Comparison of ENCODE assay signal across 15 mouse cellular contexts in genomic region chr11:55453640-55454039, GRCm38 (mm10). TPM values are rescaled to one million over a fixed set of nuclear protein-coding genes. Genes with fewer than 3 reads are reported as not detected.
DNase-seq lines count a peak whose midpoint lies in the region; ATAC-seq and TF ChIP-seq lines count a peak whose summit lies in the region.
"Had no signal": no experiment of that assay in that cellular context is flagged by ENCODE, and none has a peak within 500 bp of the region (broad histone marks: within the 10 kb centered on the region; RNA-seq: fewer than 3 reads in every experiment).

No protein-coding gene starts in this region.

- H3K27me3 ChIP-seq in intestine, embryonic 16.5 days (replicated peaks; ENCODE audit: control insufficient read depth, insufficient read depth, low read length): no peaks in the 10 kb centered on the region
- H3K27me3 ChIP-seq in intestine, postnatal 0 days (replicated peaks; ENCODE audit: control insufficient read depth, insufficient read depth, low read length): no peaks in the 10 kb centered on the region
- no peaks in the 10 kb centered on the region for H3K27me3 ChIP-seq in limb, embryonic 10.5 days (ENCODE audit: low read depth, poor library complexity, severe bottlenecking)
- H3K27me3 ChIP-seq: heart, embryonic 13.5 days; limb, embryonic 13.5 days; lung, embryonic 15.5 days had no signal

- H3K4me3 ChIP-seq in intestine, embryonic 16.5 days (ENCODE audit: low read length): no peak overlapping the region
- H3K4me3 ChIP-seq in intestine, postnatal 0 days (ENCODE audit: low read depth, low read length): no peak overlapping the region
- H3K4me3 ChIP-seq in limb, embryonic 10.5 days: no peak overlapping the region
- H3K4me3 ChIP-seq: heart, embryonic 13.5 days; limb, embryonic 13.5 days; lung, embryonic 15.5 days had no signal

- H3K27ac ChIP-seq in intestine, embryonic 16.5 days (ENCODE audit: low read length): 0 out of 2 replicates have a peak overlapping the region, but pooled peaks have one; percentile 25
- H3K27ac ChIP-seq in intestine, postnatal 0 days (ENCODE audit: low read depth, low read length): no peak overlapping the region
- no peak overlapping the region for H3K27ac ChIP-seq in limb, embryonic 10.5 days
- H3K27ac ChIP-seq: heart, embryonic 13.5 days; hindbrain, postnatal 0 days; limb, embryonic 13.5 days; lung, embryonic 15.5 days had no signal

- H3K36me3 ChIP-seq in intestine, embryonic 16.5 days (ENCODE audit: control insufficient read depth, insufficient read depth, low read length): no peaks in the 10 kb centered on the region; the same call in 1 of the 2 replicates
- peaks cover 41% of the 10 kb centered on the region for H3K36me3 ChIP-seq in intestine, postnatal 0 days (ENCODE audit: control insufficient read depth, insufficient read depth)
- peaks cover 45% of the 10 kb centered on the region for H3K36me3 ChIP-seq in limb, embryonic 10.5 days

- no peak for TF ChIP-seq CTCF in intestine, postnatal 0 days (IDR thresholded peaks at IDR 0.05; ENCODE audit: low read depth)

- peak; percentile 51 for DNase-seq in lung, postnatal 36 days
- no peak for DNase-seq in lung, postnatal 4 days
- peak; percentile 66 for DNase-seq in heart, adult 8-10 months (ENCODE audit: low spot score)
- DNase-seq in right cerebral cortex, postnatal 14 days: no peak
- no peak for DNase-seq in limb, embryonic 10.5 days (ENCODE audit: low spot score)
- DNase-seq: layer of hippocampus, adult 9-11 months; right cerebral cortex, postnatal 4 days; thymus, adult 18-20 months had no signal

- no peak overlapping the region for H3K9ac ChIP-seq in intestine, embryonic 16.5 days (ENCODE audit: low read depth, low read length)
- no peak overlapping the region for H3K9ac ChIP-seq in intestine, postnatal 0 days (ENCODE audit: low read depth, low read length)
- H3K9ac ChIP-seq: heart, embryonic 13.5 days; limb, embryonic 13.5 days; lung, embryonic 15.5 days had no signal

- WGBS in intestine, embryonic 16.5 days: 86% methylated on average over 4 of the region's 4 CpGs
- 88% methylated on average over 4 of the region's 4 CpGs for WGBS in intestine, postnatal 0 days
- WGBS in limb, embryonic 10.5 days: 93% methylated on average over 4 of the region's 4 CpGs

- no peak for ATAC-seq in intestine, embryonic 16.5 days
- no peak for ATAC-seq in intestine, postnatal 0 days
- peak; percentile 41 for ATAC-seq in monocyte, adult 5-6 weeks (replicated peaks; ENCODE audit: insufficient number of reproducible peaks, low FRiP score, low TSS enrichment, poor library complexity, severe bottlenecking)
- ATAC-seq: hindbrain, postnatal 0 days had no signal

- no peaks in the 10 kb centered on the region for H3K9me3 ChIP-seq in intestine, embryonic 16.5 days (ENCODE audit: control insufficient read depth, low read length)
- H3K9me3 ChIP-seq in intestine, postnatal 0 days (ENCODE audit: control insufficient read depth): no peaks in the 10 kb centered on the region
- H3K9me3 ChIP-seq in limb, embryonic 10.5 days (replicated peaks): no peaks in the 10 kb centered on the region
- H3K9me3 ChIP-seq: heart, embryonic 13.5 days; limb, embryonic 13.5 days; lung, embryonic 15.5 days had no signal

- H3K4me1 ChIP-seq in intestine, embryonic 16.5 days (ENCODE audit: control insufficient read depth, insufficient read depth, low read length): peaks cover 7% of the 10 kb centered on the region; the same call in 1 of the 2 replicates
- H3K4me1 ChIP-seq in intestine, postnatal 0 days (replicated peaks; ENCODE audit: control insufficient read depth, insufficient read depth, low read length): peaks cover 4% of the 10 kb centered on the region; the same call in 1 of the 2 replicates
- no peaks in the 10 kb centered on the region; the same call in 1 of the 2 replicates for H3K4me1 ChIP-seq in limb, embryonic 10.5 days

- no peak overlapping the region for H3K4me2 ChIP-seq in intestine, embryonic 16.5 days (ENCODE audit: low read depth, low read length)
- no peak overlapping the region for H3K4me2 ChIP-seq in intestine, postnatal 0 days (replicated peaks; ENCODE audit: low read depth)
- H3K4me2 ChIP-seq: heart, embryonic 13.5 days; limb, embryonic 13.5 days; lung, embryonic 15.5 days had no signal

RNA-seq across cellular contexts. Expression of gene Atox1, which starts 7.4 kb away (rescaled TPM):
- polyA plus RNA-seq in intestine, embryonic 16.5 days (2015; fragmentation: Nextera tagmentation; extraction: Ambion mirVana): 408 and 413 TPM in 2 replicates
- polyA plus RNA-seq in intestine, postnatal 0 days (2015; fragmentation: Nextera tagmentation; extraction: Ambion mirVana): 637 and 641 TPM in 2 replicates
- total RNA-seq in heart, adult 8-10 months (2022): 100 to 1,000 TPM in 3 of 4 experiments, 10 to 100 TPM in 1; 94.6 to 115 (median 104) TPM
- total RNA-seq in monocyte, adult 5-6 weeks (2017): 91.4 to 104 TPM (median 99.3 TPM) in 3 replicates
- 224 and 237 TPM in 2 replicates for polyA plus RNA-seq in limb, embryonic 10.5 days (2016; fragmentation: Nextera tagmentation; extraction: Ambion mirVana)

RNA-seq across cellular contexts. Expression of gene G3bp1, which starts 15.8 kb away (rescaled TPM):
- polyA plus RNA-seq in intestine, embryonic 16.5 days (2015; fragmentation: Nextera tagmentation; extraction: Ambion mirVana): 137 and 153 TPM in 2 replicates
- 41.0 and 43.6 TPM in 2 replicates for polyA plus RNA-seq in intestine, postnatal 0 days (2015; fragmentation: Nextera tagmentation; extraction: Ambion mirVana)
- total RNA-seq in heart, adult 8-10 months (2022): 10 to 100 TPM; 39.4 to 45.2 (median 42.4) TPM
- total RNA-seq in monocyte, adult 5-6 weeks (2017): 54.8 to 59.5 TPM (median 56.4 TPM) in 3 replicates
- 267 and 279 TPM in 2 replicates for polyA plus RNA-seq in limb, embryonic 10.5 days (2016; fragmentation: Nextera tagmentation; extraction: Ambion mirVana)

RNA-seq across cellular contexts. Expression of gene Sparc, which starts 30.7 kb away (rescaled TPM):
- 1,500 and 1,563 TPM in 2 replicates for polyA plus RNA-seq in intestine, embryonic 16.5 days (2015; fragmentation: Nextera tagmentation; extraction: Ambion mirVana)
- polyA plus RNA-seq in intestine, postnatal 0 days (2015; fragmentation: Nextera tagmentation; extraction: Ambion mirVana): 931 and 943 TPM in 2 replicates
- 100 to 1,000 TPM; 202 to 357 (median 299) TPM for total RNA-seq in heart, adult 8-10 months (2022)
- total RNA-seq in monocyte, adult 5-6 weeks (2017): not detected in 3 replicates
- 183 and 211 TPM in 2 replicates for polyA plus RNA-seq in limb, embryonic 10.5 days (2016; fragmentation: Nextera tagmentation; extraction: Ambion mirVana)

Comparison
In these comparisons a context has a peak if more than half of its experiments do, and no peak if none do; other contexts are left out.
1. DNase-seq: peak in lung, postnatal 36 days (single experiment) and heart, adult 8-10 months (single experiment); none in lung, postnatal 4 days (0 of 2), right cerebral cortex, postnatal 14 days (single experiment) and limb, embryonic 10.5 days (single experiment).